Mouse (Mus musculus): ENCODE data around the gene Rabep1.
"Not testable (repeated sequence)": the region's sequence is repeated elsewhere in the genome, so short reads cannot be mapped to it uniquely, and the experiment has no call there.

Rabep1 gene

GRCm38 (mm10) chr11:70891616-70892015 lies 47.0 kb downstream of the Rabep1 start:
- no peak for DNase-seq (ENCODE audit: low read depth, low spot score)

- DNase-seq (ENCODE audit: low read depth, low spot score), result no peak
These were observed 53.1 kb downstream of the Rabep1 start for GRCm38 (mm10) chr11:70897680-70898079.

GRCm38 (mm10) chr11:70898182-70898581 lies 53.6 kb downstream of the Rabep1 start:
- not testable (repeated sequence) for DNase-seq (ENCODE audit: low read depth, low spot score)

GRCm38 (mm10) chr11:70906681-70907080 lies 62.1 kb downstream of the Rabep1 start:
- DNase-seq (ENCODE audit: low read depth, low spot score), result no peak

GRCm38 (mm10) chr11:70911323-70911722 lies 66.7 kb downstream of the Rabep1 start:
- no peak for DNase-seq (ENCODE audit: low read depth, low spot score)

GRCm38 (mm10) chr11:70911920-70912319 lies 67.3 kb downstream of the Rabep1 start:
- DNase-seq (ENCODE audit: low read depth, low spot score), result no peak

- no peak for DNase-seq (ENCODE audit: low read depth, low spot score)
These were observed 73.3 kb downstream of the Rabep1 start for GRCm38 (mm10) chr11:70917896-70918295.

GRCm38 (mm10) chr11:70919524-70919923 lies 74.9 kb downstream of the Rabep1 start:
- DNase-seq (ENCODE audit: low read depth, low spot score), result no peak

GRCm38 (mm10) chr11:70931461-70931860 lies 86.9 kb downstream of the Rabep1 start:
- DNase-seq (ENCODE audit: low read depth, low spot score), result no peak

- peak; percentile 60 for DNase-seq (ENCODE audit: low read depth, low spot score)
These were observed 90.7 kb downstream of the Rabep1 start for GRCm38 (mm10) chr11:70935316-70935715.

GRCm38 (mm10) chr11:70942596-70942995 lies 98.0 kb downstream of the Rabep1 start:
- peak; percentile 16 for DNase-seq (ENCODE audit: low read depth, low spot score)

GRCm38 (mm10) chr11:70943651-70944050 lies 99.1 kb downstream of the Rabep1 start:
- no peak for DNase-seq (ENCODE audit: low read depth, low spot score)

GRCm38 (mm10) chr11:70944935-70945817 lies 100.6 kb downstream of the Rabep1 start:
- DNase-seq (ENCODE audit: low read depth, low spot score), result no peak

GRCm38 (mm10) chr11:70954711-70955110 lies 110.1 kb downstream of the Rabep1 start:
- no peak for DNase-seq (ENCODE audit: low read depth, low spot score)

GRCm38 (mm10) chr11:70960786-70961554 lies 116.4 kb downstream of the Rabep1 start:
- DNase-seq (ENCODE audit: low read depth, low spot score), result no peak

GRCm38 (mm10) chr11:70964222-70964907 lies 119.8 kb downstream of the Rabep1 start:
- peak; percentile 55 for DNase-seq (ENCODE audit: low read depth, low spot score)

- DNase-seq (ENCODE audit: low read depth, low spot score), result peak; percentile 41
These were observed 124.8 kb downstream of the Rabep1 start for GRCm38 (mm10) chr11:70969271-70969794.

- DNase-seq (ENCODE audit: low read depth, low spot score), result peak; percentile 98
These were observed 125.4 kb downstream of the Rabep1 start, which contains the start of the genes Nup88 and Rpain for GRCm38 (mm10) chr11:70969821-70970559. Gene Nup88, minus strand, starts transcription at chr11:70969973. Gene Rpain, plus strand, starts transcription at chr11:70970213.

- peak; percentile 61 for DNase-seq (ENCODE audit: low read depth, low spot score)
These were observed 126.3 kb downstream of the Rabep1 start for GRCm38 (mm10) chr11:70970560-70971540.

- DNase-seq (ENCODE audit: low read depth, low spot score), result no peak
These were observed 128.0 kb downstream of the Rabep1 start for GRCm38 (mm10) chr11:70972586-70972985.

All from ES-CJ7 (cell line).